ENCODE assay signal across 13 mouse cellular contexts in genomic region chr2:152087111-152087510, GRCm38 (mm10). TPM values are rescaled to one million over a fixed set of nuclear protein-coding genes. Genes with fewer than 3 reads are reported as not detected.
DNase-seq lines count a peak whose midpoint lies in the region; ATAC-seq and TF ChIP-seq lines count a peak whose summit lies in the region.
"Had no signal": no experiment of that assay in that cellular context is flagged by ENCODE, and none has a peak within 500 bp of the region (broad histone marks: within the 10 kb centered on the region; RNA-seq: fewer than 3 reads in every experiment).

No protein-coding gene starts in this region.

- H3K4me2 ChIP-seq in midbrain, embryonic 11.5 days: no peak overlapping the region
- H3K4me2 ChIP-seq in hindbrain, embryonic 12.5 days (replicated peaks): peak overlapping the region; percentile 72
- peak overlapping the region; percentile 81 for H3K4me2 ChIP-seq in neural tube, embryonic 15.5 days
- no peak overlapping the region for H3K4me2 ChIP-seq in lung, postnatal 0 days (replicated peaks; ENCODE audit: low read depth, low read length)
- H3K4me2 ChIP-seq: intestine, embryonic 15.5 days; lung, embryonic 15.5 days had no signal

- no peaks in the 10 kb centered on the region for H3K36me3 ChIP-seq in midbrain, embryonic 11.5 days (ENCODE audit: control insufficient read depth, insufficient read depth, low read length)
- no peaks in the 10 kb centered on the region for H3K36me3 ChIP-seq in midbrain, embryonic 10.5 days
- peaks cover 20% of the 10 kb centered on the region; the same call in 1 of the 2 replicates for H3K36me3 ChIP-seq in hindbrain, embryonic 12.5 days
- peaks cover 3% of the 10 kb centered on the region; the same call in 1 of the 2 replicates for H3K36me3 ChIP-seq in neural tube, embryonic 15.5 days
- no peaks in the 10 kb centered on the region for H3K36me3 ChIP-seq in lung, postnatal 0 days (ENCODE audit: insufficient read depth, low read length)
- H3K36me3 ChIP-seq: intestine, embryonic 15.5 days; lung, embryonic 15.5 days had no signal

- TF ChIP-seq EP300 in lung, postnatal 0 days (IDR thresholded peaks at IDR 0.05): no peak

- TF ChIP-seq CTCF in lung, postnatal 0 days (IDR thresholded peaks at IDR 0.05): no peak

- H3K9me3 ChIP-seq in midbrain, embryonic 11.5 days (ENCODE audit: control insufficient read depth, low read length): no peaks in the 10 kb centered on the region
- H3K9me3 ChIP-seq in midbrain, embryonic 10.5 days (replicated peaks): no peaks in the 10 kb centered on the region
- H3K9me3 ChIP-seq in hindbrain, embryonic 12.5 days (replicated peaks): no peaks in the 10 kb centered on the region
- no peaks in the 10 kb centered on the region for H3K9me3 ChIP-seq in neural tube, embryonic 15.5 days (replicated peaks)
- no peaks in the 10 kb centered on the region for H3K9me3 ChIP-seq in lung, postnatal 0 days (ENCODE audit: low read length)
- H3K9me3 ChIP-seq: intestine, embryonic 15.5 days; lung, embryonic 15.5 days had no signal

- H3K27ac ChIP-seq in midbrain, embryonic 11.5 days (ENCODE audit: low read depth, low read length): no peak overlapping the region
- H3K27ac ChIP-seq in midbrain, embryonic 10.5 days (replicated peaks): no peak overlapping the region
- peak overlapping the region; percentile 53 for H3K27ac ChIP-seq in hindbrain, embryonic 12.5 days
- peak overlapping the region; percentile 63 for H3K27ac ChIP-seq in neural tube, embryonic 15.5 days (replicated peaks)
- H3K27ac ChIP-seq in lung, postnatal 0 days (ENCODE audit: low read length): no peak overlapping the region
- H3K27ac ChIP-seq: intestine, embryonic 15.5 days; lung, embryonic 15.5 days had no signal

- H3K9ac ChIP-seq in midbrain, embryonic 11.5 days (ENCODE audit: low read length): no peak overlapping the region
- peak overlapping the region; percentile 27 for H3K9ac ChIP-seq in hindbrain, embryonic 12.5 days
- H3K9ac ChIP-seq in neural tube, embryonic 15.5 days (replicated peaks): no peak overlapping the region
- no peak overlapping the region for H3K9ac ChIP-seq in lung, postnatal 0 days (replicated peaks; ENCODE audit: low read depth)
- H3K9ac ChIP-seq: intestine, embryonic 15.5 days; lung, embryonic 15.5 days had no signal

- no peak for ATAC-seq in midbrain, embryonic 11.5 days (ENCODE audit: low FRiP score)
- no peak for ATAC-seq in hindbrain, embryonic 12.5 days (ENCODE audit: low FRiP score)
- no peak for ATAC-seq in neural tube, embryonic 15.5 days (ENCODE audit: low FRiP score)
- ATAC-seq in lung, postnatal 0 days: no peak
- ATAC-seq: intestine, embryonic 15.5 days had no signal

- WGBS in midbrain, embryonic 11.5 days: 84% methylated on average over 5 of the region's 5 CpGs
- 81% methylated on average over 5 of the region's 5 CpGs for WGBS in midbrain, embryonic 10.5 days
- 71% methylated on average over 5 of the region's 5 CpGs for WGBS in hindbrain, embryonic 12.5 days
- 48% methylated on average over 5 of the region's 5 CpGs for WGBS in neural tube, embryonic 15.5 days
- WGBS in lung, postnatal 0 days: 70% methylated on average over 5 of the region's 5 CpGs

- H3K27me3 ChIP-seq in midbrain, embryonic 11.5 days (ENCODE audit: control insufficient read depth, insufficient read depth, low read length): peaks cover 2% of the 10 kb centered on the region; the same call in 1 of the 2 replicates
- H3K27me3 ChIP-seq in midbrain, embryonic 10.5 days (ENCODE audit: low read depth, poor library complexity, severe bottlenecking): peaks cover 72% of the 10 kb centered on the region
- peaks cover 18% of the 10 kb centered on the region for H3K27me3 ChIP-seq in hindbrain, embryonic 12.5 days
- no peaks in the 10 kb centered on the region for H3K27me3 ChIP-seq in neural tube, embryonic 15.5 days (replicated peaks)
- H3K27me3 ChIP-seq in lung, postnatal 0 days (replicated peaks; ENCODE audit: insufficient read depth, low read length): peaks cover 32% of the 10 kb centered on the region

- peaks cover 5% of the 10 kb centered on the region; the same call in 1 of the 2 replicates for H3K4me1 ChIP-seq in midbrain, embryonic 11.5 days (ENCODE audit: control insufficient read depth, insufficient read depth, low read length)
- H3K4me1 ChIP-seq in midbrain, embryonic 10.5 days: peaks cover 58% of the 10 kb centered on the region
- peaks cover 69% of the 10 kb centered on the region for H3K4me1 ChIP-seq in hindbrain, embryonic 12.5 days
- peaks cover 87% of the 10 kb centered on the region for H3K4me1 ChIP-seq in neural tube, embryonic 15.5 days
- H3K4me1 ChIP-seq in lung, postnatal 0 days (ENCODE audit: insufficient read depth, low read depth, low read length): 0 out of 2 replicates have a peak, but pooled peaks cover 1% of the 10 kb centered on the region

- peak; percentile 51 for DNase-seq in midbrain, embryonic 11.5 days (ENCODE audit: low spot score, missing footprints)
- no peak for DNase-seq in midbrain, embryonic 10.5 days (ENCODE audit: low spot score)
- DNase-seq in heart, adult 8-10 months (ENCODE audit: low spot score): peak; percentile 42
- DNase-seq in lung, postnatal 0 days (ENCODE audit: low spot score): no peak
- DNase-seq in layer of hippocampus, adult 11-12 months (ENCODE audit: low spot score): no peak
- DNase-seq in adrenal gland, adult 18-20 months (ENCODE audit: low spot score in 2 of 2): no peak
- DNase-seq: adrenal gland, postnatal 10 days; cerebellum, postnatal 36 days had no signal

- no peak overlapping the region for H3K4me3 ChIP-seq in midbrain, embryonic 11.5 days (ENCODE audit: low read depth, low read length)
- no peak overlapping the region for H3K4me3 ChIP-seq in midbrain, embryonic 10.5 days
- H3K4me3 ChIP-seq in hindbrain, embryonic 12.5 days: peak overlapping the region; percentile 81
- no peak overlapping the region for H3K4me3 ChIP-seq in neural tube, embryonic 15.5 days (replicated peaks)
- H3K4me3 ChIP-seq in lung, postnatal 0 days (ENCODE audit: low read depth, low read length): no peak overlapping the region
- H3K4me3 ChIP-seq: intestine, embryonic 15.5 days; lung, embryonic 15.5 days; myocyte had no signal

RNA-seq across cellular contexts. Expression of gene Scrt2, which starts 5.8 kb away (rescaled TPM):
- polyA plus RNA-seq in midbrain, embryonic 11.5 days (2014; fragmentation: Nextera tagmentation; extraction: Ambion mirVana): 10.0 and 11.0 TPM in 2 replicates
- polyA plus RNA-seq in midbrain, embryonic 10.5 days (2016; fragmentation: Nextera tagmentation; extraction: Ambion mirVana): 2.2 and 4.7 TPM in 2 replicates
- total RNA-seq in heart, adult 8-10 months (2022): not detected
- 26.8 and 28.3 TPM in 2 replicates for polyA plus RNA-seq in hindbrain, embryonic 12.5 days (2016; fragmentation: Nextera tagmentation; extraction: Ambion mirVana)
- 7.5 and 9.2 TPM in 2 replicates for polyA plus RNA-seq in neural tube, embryonic 15.5 days (2015; fragmentation: Nextera tagmentation; extraction: Ambion mirVana)
- not detected in 2 replicates for polyA plus RNA-seq in lung, postnatal 0 days (2015; fragmentation: Nextera tagmentation; extraction: Ambion mirVana)
- total RNA-seq in adrenal gland, adult 18-20 months (2021): under 1 TPM; 0.36 to 0.58 TPM
- polyA plus RNA-seq: lung, embryonic 15.5 days; myocyte had no signal

RNA-seq across cellular contexts. Expression of gene Srxn1, which starts 18.2 kb away (rescaled TPM):
- polyA plus RNA-seq in midbrain, embryonic 11.5 days (2014; fragmentation: Nextera tagmentation; extraction: Ambion mirVana): 14.2 and 14.6 TPM in 2 replicates
- polyA plus RNA-seq in midbrain, embryonic 10.5 days (2016; fragmentation: Nextera tagmentation; extraction: Ambion mirVana): 14.8 and 18.5 TPM in 2 replicates
- 10 to 100 TPM; 19.5 to 33.1 (median 28.9) TPM for total RNA-seq in heart, adult 8-10 months (2022)
- 13.8 and 15.3 TPM in 2 replicates for polyA plus RNA-seq in hindbrain, embryonic 12.5 days (2016; fragmentation: Nextera tagmentation; extraction: Ambion mirVana)
- polyA plus RNA-seq in neural tube, embryonic 15.5 days (2015; fragmentation: Nextera tagmentation; extraction: Ambion mirVana): 25.8 and 27.7 TPM in 2 replicates
- polyA plus RNA-seq in lung, postnatal 0 days (2015; fragmentation: Nextera tagmentation; extraction: Ambion mirVana): 8.9 and 9.4 TPM in 2 replicates
- total RNA-seq in adrenal gland, adult 18-20 months (2021): 100 to 1,000 TPM; 547 to 673 TPM

RNA-seq across cellular contexts. Expression of gene Tcf15, which starts 56.2 kb away (rescaled TPM):
- polyA plus RNA-seq in midbrain, embryonic 11.5 days (2014; fragmentation: Nextera tagmentation; extraction: Ambion mirVana): 2.8 and 3.2 TPM in 2 replicates
- 1.9 and 3.0 TPM in 2 replicates for polyA plus RNA-seq in midbrain, embryonic 10.5 days (2016; fragmentation: Nextera tagmentation; extraction: Ambion mirVana)
- 10 to 100 TPM; 21.1 to 47.5 (median 28.5) TPM for total RNA-seq in heart, adult 8-10 months (2022)
- 8.8 and 9.9 TPM in 2 replicates for polyA plus RNA-seq in hindbrain, embryonic 12.5 days (2016; fragmentation: Nextera tagmentation; extraction: Ambion mirVana)
- 2.1 and 4.0 TPM in 2 replicates for polyA plus RNA-seq in neural tube, embryonic 15.5 days (2015; fragmentation: Nextera tagmentation; extraction: Ambion mirVana)
- 2.0 and 3.6 TPM in 2 replicates for polyA plus RNA-seq in lung, postnatal 0 days (2015; fragmentation: Nextera tagmentation; extraction: Ambion mirVana)
- total RNA-seq in adrenal gland, adult 18-20 months (2021): 1 to 10 TPM; 1.9 to 4.3 TPM
- polyA plus RNA-seq: myocyte had no signal

Comparison
In these comparisons a context has a peak if more than half of its experiments do, and no peak if none do; other contexts are left out.
1. DNase-seq: peak in midbrain, embryonic 11.5 days (single experiment) and heart, adult 8-10 months (single experiment); none in midbrain, embryonic 10.5 days (single experiment), lung, postnatal 0 days (single experiment), layer of hippocampus, adult 11-12 months (single experiment) and adrenal gland, adult 18-20 months (0 of 2).
2. H3K27ac ChIP-seq: peak in hindbrain, embryonic 12.5 days (single experiment) and neural tube, embryonic 15.5 days (single experiment); none in midbrain, embryonic 11.5 days (single experiment), midbrain, embryonic 10.5 days (single experiment) and lung, postnatal 0 days (single experiment).
3. H3K4me2 ChIP-seq: peak in hindbrain, embryonic 12.5 days (single experiment) and neural tube, embryonic 15.5 days (single experiment); none in midbrain, embryonic 11.5 days (single experiment) and lung, postnatal 0 days (single experiment).